Mouse (Mus musculus) testis, adult 2 months (tissue): Measurements from ENCODE around the gene Ttc21a.

Experiments used
- CTCF ChIP-seq: fragments of 200-500 bp; IDR thresholded peaks from 2 replicates; pipeline ENCODE4 v1.5.1; 2012; ENCODE audit warnings: low read depth, mild to moderate bottlenecking, inconsistent platforms, low read length, moderate library complexity; ENCODE audit not compliant: control insufficient read depth, insufficient read depth, insufficient replicate concordance
- POLR2A ChIP-seq: fragments of 200-500 bp; IDR thresholded peaks from 2 replicates; pipeline ENCODE4 v1.6.1; 2012; ENCODE audit warnings: low read depth, mild to moderate bottlenecking, inconsistent platforms, low read length, moderate library complexity; ENCODE audit not compliant: control insufficient read depth

DNA sequence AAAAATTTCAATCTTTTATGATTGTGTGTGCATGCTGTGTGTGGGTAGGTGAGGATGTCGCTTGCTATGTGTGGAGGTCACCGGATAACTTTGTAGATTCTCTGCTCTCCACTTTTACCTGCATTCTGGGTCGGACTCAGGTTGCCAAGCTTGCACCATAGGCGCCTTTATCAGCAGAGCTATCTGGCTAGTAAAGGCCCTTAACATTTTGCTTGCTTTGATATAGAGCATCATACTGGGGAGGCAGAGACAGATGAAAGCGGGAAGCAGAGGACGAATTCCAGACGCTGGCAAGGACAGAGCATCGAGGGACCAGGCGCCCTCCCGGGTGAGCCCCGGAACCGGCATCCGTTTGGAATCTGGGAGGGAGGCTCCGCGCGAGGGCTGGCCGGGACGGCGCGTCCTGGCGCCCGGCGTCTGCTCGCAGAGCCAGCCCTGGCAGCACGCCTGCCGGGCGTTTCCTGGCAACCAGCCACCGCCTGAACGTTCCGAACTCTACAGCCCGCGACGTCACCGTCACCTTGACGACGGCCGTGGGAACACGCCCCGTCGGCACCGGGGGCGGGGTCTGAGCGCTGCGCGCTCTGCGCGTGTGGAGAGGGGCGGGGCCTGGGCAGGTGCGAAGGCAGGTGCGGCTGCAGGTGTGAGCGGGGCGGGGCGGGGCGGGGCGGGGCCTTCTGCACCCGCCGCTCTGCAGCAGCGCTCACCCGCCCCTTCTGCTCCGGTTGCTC, 73.5 kb downstream of the Ttc21a start:
- no peak for TF ChIP-seq CTCF
- TF ChIP-seq POLR2A, result no peak
